Mouse (Mus musculus) midbrain, postnatal 0 days (tissue): Measurements from ENCODE around the gene Foxp1. TPM values are rescaled to one million over a fixed set of nuclear protein-coding genes. Genes with fewer than 3 reads are reported as not detected.

Experiments
- ATAC-seq: fragments of 200-750 bp; cut with Nextera tagmentation; 2 replicates; pipeline ENCODE4 v1.8.0; 2017; ENCODE audit warnings: moderate number of reproducible peaks, mild to moderate bottlenecking, moderate TSS enrichment, moderate library complexity; ENCODE audit not compliant: low FRiP score
- DNase-seq: peaks from one replicate; pipeline ENCODE4 v3.0.0-alpha.2; 2015; ENCODE audit warnings: low spot score
- H3K27ac ChIP-seq: fragments of 300-500 bp; sonication (generic); 2 replicates; pipeline ENCODE4 v1.5.1; 2014; ENCODE audit warnings: low read depth, mild to moderate bottlenecking, low read length, mixed read lengths
- H3K27me3 ChIP-seq: fragments of 300-500 bp; sonication (generic); 2 replicates; pipeline ENCODE4 v1.6.1; 2014; ENCODE audit warnings: low read length, control low read depth, mixed read lengths; ENCODE audit not compliant: insufficient read depth
- H3K36me3 ChIP-seq: fragments of 300-500 bp; sonication (generic); 2 replicates; pipeline ENCODE4 v1.6.1; 2014; ENCODE audit warnings: low read length, control low read depth, mixed read lengths; ENCODE audit not compliant: insufficient read depth
- H3K4me1 ChIP-seq: fragments of 300-500 bp; sonication (generic); 2 replicates; pipeline ENCODE4 v1.6.1; 2014; ENCODE audit warnings: mild to moderate bottlenecking, control low read depth, antibody characterized with exemption, low read length, mixed read lengths; ENCODE audit not compliant: insufficient read depth
- H3K4me2 ChIP-seq: fragments of 300-500 bp; sonication (generic); 2 replicates; pipeline ENCODE4 v1.6.1; 2014; ENCODE audit warnings: low read depth, mild to moderate bottlenecking, low read length, mixed read lengths; ENCODE audit not compliant: poor library complexity, severe bottlenecking
- H3K4me3 ChIP-seq: fragments of 300-500 bp; sonication (generic); 2 replicates; pipeline ENCODE4 v1.5.1; 2014; ENCODE audit warnings: low read depth, mild to moderate bottlenecking, low read length, moderate library complexity
- H3K9ac ChIP-seq: fragments of 300-500 bp; sonication (generic); replicated peaks from 2 replicates; pipeline ENCODE4 v1.6.1; 2014; ENCODE audit warnings: mild to moderate bottlenecking, low read length, moderate library complexity, mixed read lengths; ENCODE audit not compliant: poor library complexity, severe bottlenecking
- H3K9me3 ChIP-seq: fragments of 300-500 bp; sonication (generic); 2 replicates; pipeline ENCODE4 v1.6.1; 2016; ENCODE audit warnings: low read length, control low read depth
- CTCF ChIP-seq: IDR thresholded peaks from 2 replicates; pipeline ENCODE4 v1.5.1; 2016; ENCODE audit warnings: antibody characterized with exemption, mild to moderate bottlenecking
- WGBS: fragments of 180-500 bp; shearing (Covaris S2); extraction: QIAGEN DNeasy Blood & Tissue Kit; methylation state at CpG from one replicate; pipeline ENCODE4 v1.1.7; 2014; 5-methylcytosine and 5-hydroxymethylcytosine counted together
- polyA plus RNA-seq: library from polyadenylated mRNA; unstranded; fragments of >200 nt; fragmentation: Nextera tagmentation; extraction: Ambion mirVana; gene quantifications from 2 replicates; pipeline ENCODE4 v1.2.1, GENCODE M21; 2015
- total RNA-seq: library from RNA; depleted of rRNA; stranded (reverse); fragments of >200 nt; gene quantifications from 2 replicates; pipeline ENCODE4 v1.2.3, GENCODE M21; 2014

Gene Foxp1
- total and polyA plus RNA-seq, 2 experiments from 2014 or later: 71.1 to 74.3 TPM

GRCm38 (mm10) chr6:99327721-99328120 is 194.8 kb downstream of the Foxp1 start:
- Histone ChIP-seq H3K36me3 (no peaks in the 10 kb centered on the region), H3K4me2 (no peak overlapping the region), H3K4me3 (no peak overlapping the region), H3K27me3 (no peaks in the 10 kb centered on the region), H3K27ac (no peak overlapping the region), H3K9ac (no peak overlapping the region), H3K9me3 (no peaks in the 10 kb centered on the region), H3K4me1 (no peaks in the 10 kb centered on the region)
- WGBS: 73% methylated on average over 11 of the region's 11 CpGs
- TF ChIP-seq CTCF: no peak
- DNase-seq (peak; percentile 14), ATAC-seq (no peak)

- Histone ChIP-seq H3K27ac (no peak overlapping the region), H3K36me3 (no peaks in the 10 kb centered on the region), H3K27me3 (no peaks in the 10 kb centered on the region), H3K4me3 (no peak overlapping the region), H3K4me2 (no peak overlapping the region), H3K9me3 (no peaks in the 10 kb centered on the region), H3K4me1 (no peaks in the 10 kb centered on the region), H3K9ac (no peak overlapping the region)
- DNase-seq (no peak), ATAC-seq (no peak)
- 100% methylated on average over 2 of the region's 2 CpGs for WGBS
- no peak for TF ChIP-seq CTCF
These were observed 196.6 kb downstream of the Foxp1 start for GRCm38 (mm10) chr6:99325881-99326280.

- no peak for TF ChIP-seq CTCF
- DNase-seq: no peak
- Histone ChIP-seq H3K9me3 (no peaks in the 10 kb centered on the region), H3K9ac (no peak overlapping the region), H3K27me3 (no peaks in the 10 kb centered on the region), H3K4me2 (no peak overlapping the region), H3K4me1 (no peaks in the 10 kb centered on the region), H3K36me3 (no peaks in the 10 kb centered on the region), H3K4me3 (no peak overlapping the region), H3K27ac (no peak overlapping the region)
- 92% methylated on average over 5 of the region's 5 CpGs for WGBS
- no peak for ATAC-seq
These were observed 197.1 kb downstream of the Foxp1 start for GRCm38 (mm10) chr6:99325461-99325860.

GRCm38 (mm10) chr6:99322132-99322904 is 200.2 kb downstream of the Foxp1 start:
- Histone ChIP-seq H3K27me3 (no peaks in the 10 kb centered on the region), H3K4me3 (no peak overlapping the region), H3K27ac (no peak overlapping the region), H3K4me2 (no peak overlapping the region), H3K9ac (no peak overlapping the region), H3K36me3 (no peaks in the 10 kb centered on the region), H3K9me3 (no peaks in the 10 kb centered on the region), H3K4me1 (no peaks in the 10 kb centered on the region)
- WGBS: 85% methylated on average over 8 of the region's 8 CpGs
- ATAC-seq (no peak), DNase-seq (no peak)
- no peak for TF ChIP-seq CTCF

- Histone ChIP-seq H3K27me3 (no peaks in the 10 kb centered on the region), H3K4me1 (no peaks in the 10 kb centered on the region), H3K4me2 (no peak overlapping the region), H3K4me3 (no peak overlapping the region), H3K9ac (no peak overlapping the region), H3K9me3 (no peaks in the 10 kb centered on the region), H3K27ac (no peak overlapping the region), H3K36me3 (no peaks in the 10 kb centered on the region)
- no peak for DNase-seq
- TF ChIP-seq CTCF: no peak
- no peak for ATAC-seq
- WGBS: 57% methylated on average over 8 of the region's 8 CpGs
These were observed 202.1 kb downstream of the Foxp1 start for GRCm38 (mm10) chr6:99320444-99320843.
